Mouse (Mus musculus): Measurements from ENCODE around the gene Uts2b.

DNA sequence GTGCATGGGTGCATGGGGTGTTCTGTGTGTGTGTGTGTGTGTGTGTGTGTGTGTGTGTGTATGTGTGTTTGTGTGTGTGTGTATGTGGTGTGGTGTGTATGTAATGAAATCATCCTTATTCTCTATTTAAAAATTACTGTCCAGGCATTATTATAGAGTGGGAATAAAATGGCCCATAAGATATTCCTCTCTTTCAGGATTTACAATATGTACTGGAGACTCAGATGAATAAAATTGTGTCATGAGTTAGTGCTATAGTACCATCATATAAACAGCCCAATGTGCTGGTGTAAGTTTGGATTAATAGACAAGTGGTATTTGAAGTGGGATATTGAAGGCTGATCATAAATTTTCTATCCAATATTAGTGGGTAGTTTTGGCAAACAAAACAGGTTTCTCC, 34.1 kb upstream of the Uts2b start:
- TF ChIP-seq CTCF (IDR thresholded peaks at IDR 0.05) (no peak), EP300 (IDR thresholded peaks at IDR 0.05; ENCODE audit: insufficient read depth, low read depth, low read length) (no peak), POLR2A (IDR thresholded peaks at IDR 0.05; ENCODE audit: insufficient read depth, low read depth, low read length) (no peak)

Measured in heart, adult 2 months (tissue).